Mouse (Mus musculus) telencephalon, adult 2 months (tissue): ENCODE measurements around the gene Syap1.
"Not testable (repeated sequence)": the region's sequence is repeated elsewhere in the genome, so short reads cannot be mapped to it uniquely, and the experiment has no call there.

Experiments used
- DNase-seq: peaks from one replicate; pipeline ENCODE4 v3.0.0-alpha.2; 2011; ENCODE audit warnings: low read depth, low spot score

Gene Syap1

GRCm38 (mm10) chrX:162887931-162888511 is at the start of gene Syap1:
Gene Syap1, minus strand, starts transcription at chrX:162888447.
- DNase-seq: peak; percentile 19

- no peak for DNase-seq
Observed at GRCm38 (mm10) chrX:162931467-162931866, 43.2 kb upstream of the Syap1 start.

GRCm38 (mm10) chrX:162921487-162922125 is 33.4 kb upstream of the Syap1 start:
- no peak for DNase-seq

DNA sequence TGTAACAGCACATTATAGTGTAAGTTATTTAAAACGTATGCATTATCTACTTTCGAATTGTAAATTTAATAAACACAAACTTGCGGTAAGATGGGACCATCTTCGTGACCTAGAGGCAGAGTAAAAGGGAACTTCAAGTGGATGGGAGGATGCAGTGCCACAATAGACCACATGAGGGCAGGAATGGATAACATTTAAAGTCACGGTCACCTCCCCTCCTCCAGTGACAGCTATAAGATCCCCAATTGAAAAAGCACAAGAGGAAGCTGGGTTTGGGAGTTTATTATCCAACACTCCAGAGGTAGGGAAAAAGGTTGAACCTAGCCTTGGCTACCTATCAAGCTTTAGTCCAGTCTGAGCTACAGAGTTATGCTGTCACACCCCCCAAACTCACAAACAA is 27.4 kb upstream of the Syap1 start:
- DNase-seq: peak; percentile 15

- peak; percentile 33 for DNase-seq
Observed at GRCm38 (mm10) chrX:162913651-162914050, 25.4 kb upstream of the Syap1 start.

DNA sequence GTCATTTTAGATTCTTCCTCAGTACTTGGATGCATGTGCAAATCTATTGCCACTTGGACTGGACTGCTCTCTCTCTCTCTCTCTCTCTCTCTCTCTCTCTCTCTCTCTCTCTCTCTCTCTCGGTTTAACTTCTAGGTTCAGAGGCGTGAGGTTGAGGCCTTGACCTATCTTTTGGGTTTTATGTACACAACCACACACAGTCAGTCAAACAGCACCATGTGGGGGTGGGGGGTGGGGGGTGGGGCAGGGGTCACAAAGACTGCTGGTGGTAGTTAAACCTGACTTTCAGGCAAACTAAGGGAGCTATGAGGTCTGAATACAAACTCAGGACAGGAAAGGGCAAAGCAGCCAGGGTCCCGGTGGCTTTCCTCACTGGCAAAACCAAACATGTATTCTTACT is 19.3 kb upstream of the Syap1 start:
- no peak for DNase-seq

DNA sequence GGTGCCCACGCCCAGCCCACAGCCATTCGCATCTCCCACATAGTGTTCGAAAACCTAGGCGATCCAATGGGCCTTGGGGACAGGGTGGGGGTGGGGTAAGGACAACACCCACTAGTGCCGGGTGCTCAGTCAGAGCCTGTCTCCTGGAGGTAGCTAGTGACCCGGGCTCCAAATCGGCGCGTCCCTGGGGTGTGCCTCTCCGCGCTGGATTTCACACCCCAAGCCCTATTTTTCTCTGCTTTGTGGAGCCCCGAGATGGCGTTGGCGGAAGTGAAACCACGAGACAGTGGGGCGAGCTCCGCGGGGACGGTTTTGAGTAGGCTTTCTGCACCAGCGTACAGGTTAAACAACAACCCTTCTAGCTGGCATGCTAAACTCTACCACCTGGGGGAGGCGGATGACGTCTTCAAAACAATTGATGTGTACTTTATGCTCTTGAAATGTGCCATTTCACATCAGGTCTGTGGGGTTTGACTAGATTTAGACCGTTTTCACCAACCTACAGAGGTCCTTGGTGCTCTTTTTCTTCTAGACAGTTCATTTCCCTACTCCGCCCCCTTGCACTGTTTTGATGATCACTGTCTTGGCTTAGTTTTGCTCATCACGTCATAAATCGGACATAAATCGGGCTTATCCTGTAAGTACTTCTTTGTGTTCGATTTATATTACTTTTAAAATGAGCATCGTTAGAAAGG is 13.9 kb upstream of the Syap1 start:
- no peak for DNase-seq

- no peak for DNase-seq
Observed at GRCm38 (mm10) chrX:162901371-162902039, 13.3 kb upstream of the Syap1 start.

DNA sequence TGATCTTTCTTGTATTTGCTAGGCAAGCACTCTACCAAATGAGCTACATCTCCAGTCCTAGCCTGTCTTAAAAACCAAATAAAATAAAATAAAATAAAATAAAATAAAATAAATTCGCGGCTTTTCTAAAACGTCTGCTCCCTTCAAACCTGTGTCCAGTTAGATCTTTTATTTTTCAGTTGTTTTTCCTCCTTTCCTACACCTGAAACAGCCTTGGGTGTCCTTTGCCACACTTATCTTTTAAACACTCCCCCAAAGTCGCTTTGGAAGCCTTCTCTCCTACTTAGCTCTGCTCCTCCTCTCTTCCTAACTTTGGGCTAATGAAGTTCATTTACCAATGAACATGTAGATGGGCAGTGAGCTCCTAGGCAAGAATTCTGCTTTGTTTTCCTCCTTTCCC is 12.7 kb upstream of the Syap1 start, which contains the start of gene Ctps2:
Gene Ctps2, plus strand, starts transcription at position 301 of the 400 bp plus-strand sequence.
- no peak for DNase-seq

GRCm38 (mm10) chrX:162888575-162889223 is 452 bp upstream of the Syap1 start:
- not testable (repeated sequence) for DNase-seq

DNA sequence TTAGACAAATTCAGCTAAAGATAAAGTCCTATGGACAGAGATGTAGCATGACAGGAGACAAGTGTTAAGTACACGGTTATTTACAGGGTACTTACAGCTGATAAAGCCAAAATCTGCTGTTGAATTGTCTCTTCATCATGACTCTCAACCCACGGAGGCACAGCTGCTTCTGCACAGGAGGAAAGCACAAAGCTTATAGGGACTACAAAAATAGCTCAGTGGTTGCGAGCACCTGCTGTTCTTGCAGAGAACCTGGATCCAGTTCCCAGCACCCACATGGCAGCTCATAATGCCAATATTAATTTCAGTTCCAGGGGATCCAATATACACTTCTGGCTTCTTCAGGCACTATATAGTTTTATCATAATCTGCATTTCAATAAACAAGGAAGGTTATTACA is 10.0 kb downstream of the Syap1 start:
- DNase-seq: no peak

DNA sequence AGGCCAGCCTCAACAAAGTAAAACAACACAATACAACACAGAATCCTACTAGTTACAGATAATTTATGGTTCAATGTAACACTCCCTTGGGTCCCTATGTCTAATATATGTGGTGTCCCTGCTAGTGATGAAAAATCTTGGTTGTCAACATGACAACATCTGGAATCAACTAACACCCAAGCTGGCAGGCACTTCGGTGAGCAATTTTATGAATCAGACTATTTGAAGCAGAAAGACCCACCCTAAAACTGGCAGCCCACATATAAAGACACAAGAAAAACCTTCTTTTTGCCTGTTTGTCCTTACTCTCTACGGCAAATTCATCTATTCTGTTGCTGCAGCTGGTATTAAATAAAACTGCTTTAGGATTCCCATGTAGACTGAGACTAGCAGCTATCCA is 14.5 kb downstream of the Syap1 start:
- DNase-seq: no peak

- no peak for DNase-seq
Observed at GRCm38 (mm10) chrX:162871734-162872517, 16.3 kb downstream of the Syap1 start.

- no peak for DNase-seq
Observed at GRCm38 (mm10) chrX:162868294-162868965, 19.8 kb downstream of the Syap1 start.

GRCm38 (mm10) chrX:162848682-162849081 is 39.6 kb downstream of the Syap1 start:
- DNase-seq: no peak

DNA sequence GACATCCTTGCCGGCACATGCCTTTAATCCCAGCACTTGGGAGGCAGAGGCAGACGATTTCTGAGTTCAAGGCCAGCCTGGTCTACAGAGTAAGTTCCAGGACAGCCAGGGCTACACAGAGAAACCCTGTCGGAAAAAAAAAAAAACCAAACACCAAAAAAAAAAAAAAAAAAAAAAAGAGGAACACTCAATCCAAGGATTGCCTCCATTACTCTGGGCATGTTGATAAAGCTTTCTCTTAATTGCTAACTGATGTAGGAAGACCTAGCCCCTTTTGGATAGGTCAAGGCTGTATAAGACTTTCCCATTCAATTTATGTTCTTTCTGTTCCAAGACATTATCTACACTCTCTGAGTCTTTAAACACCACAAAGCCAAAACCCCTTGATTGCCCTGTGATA is 42.7 kb downstream of the Syap1 start:
- no peak for DNase-seq

- DNase-seq: no peak
Observed at GRCm38 (mm10) chrX:162844447-162845100, 43.7 kb downstream of the Syap1 start.

GRCm38 (mm10) chrX:162832101-162832500 is 56.1 kb downstream of the Syap1 start:
- no peak for DNase-seq

DNA sequence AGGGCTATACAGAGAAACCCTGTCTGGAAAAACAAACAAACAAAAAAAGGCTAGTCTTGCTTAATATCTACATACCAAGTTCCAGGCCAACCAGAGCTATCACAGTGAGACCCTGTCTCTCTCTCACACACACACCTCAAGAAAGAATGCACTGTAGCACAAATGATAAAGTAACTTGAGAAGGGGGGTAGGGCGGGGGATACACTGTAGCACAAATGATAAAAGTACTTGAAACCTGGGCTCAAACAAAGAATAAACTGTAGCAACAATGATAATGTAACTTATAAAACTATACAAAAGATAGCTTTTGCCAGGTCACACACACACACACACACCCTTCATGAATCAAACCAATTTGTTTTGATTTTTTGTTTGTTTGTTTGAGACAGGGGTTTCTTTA is 56.7 kb downstream of the Syap1 start:
- no peak for DNase-seq

DNA sequence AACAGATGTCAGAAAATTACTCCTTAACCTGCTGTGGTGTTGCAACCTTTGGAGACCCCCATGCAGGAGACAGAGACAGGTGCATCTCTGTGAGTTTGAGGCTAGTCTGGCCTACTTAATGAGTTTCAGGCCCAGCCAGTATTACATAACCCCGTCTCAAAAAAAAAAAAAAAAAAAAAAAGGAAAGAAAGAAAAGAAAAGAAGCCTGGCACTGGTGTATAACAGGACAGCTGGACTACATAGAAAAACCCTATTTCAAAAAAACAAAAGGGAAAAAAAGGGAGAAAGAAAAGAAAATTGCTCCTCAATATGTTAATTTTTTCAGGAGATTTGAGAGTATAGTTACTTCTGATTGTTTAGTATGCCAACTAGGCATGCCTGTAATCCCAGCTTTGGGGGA is 57.2 kb downstream of the Syap1 start:
- no peak for DNase-seq
